Mouse (Mus musculus) 3134 (cell line): Measurements from ENCODE around the gene Slc16a14.

ENCODE experiments used
- DNase-seq: peaks from one replicate; pipeline ENCODE4 v3.0.0-alpha.2; 2011; ENCODE audit warnings: low spot score; ENCODE audit not compliant: insufficient read length; ENCODE audit errors: extremely low read depth

Slc16a14 gene

GRCm38 (mm10) chr1:84868311-84868710 is 66.6 kb downstream of the Slc16a14 start:
- DNase-seq = no peak

GRCm38 (mm10) chr1:84866706-84867230 is 68.2 kb downstream of the Slc16a14 start:
- DNase-seq = no peak

- DNase-seq = no peak
Measured at GRCm38 (mm10) chr1:84866231-84866630, 68.7 kb downstream of the Slc16a14 start.

- DNase-seq = no peak
Measured at GRCm38 (mm10) chr1:84864645-84865044, 70.3 kb downstream of the Slc16a14 start.

GRCm38 (mm10) chr1:84861255-84861630 is 73.7 kb downstream of the Slc16a14 start:
- no peak for DNase-seq

GRCm38 (mm10) chr1:84860360-84861254 is 74.3 kb downstream of the Slc16a14 start:
- no peak for DNase-seq

GRCm38 (mm10) chr1:84859597-84859996 is 75.3 kb downstream of the Slc16a14 start:
- DNase-seq = no peak
